Mouse (Mus musculus) limb, embryonic 11.5 days (tissue): ENCODE measurements around the gene Il1rapl2. TPM values are rescaled to one million over a fixed set of nuclear protein-coding genes. Genes with fewer than 3 reads are reported as not detected.
A peak's percentile ranks its signal among the peaks of the same experiment; 100 is the strongest.
"Not testable (repeated sequence)": the region's sequence is repeated elsewhere in the genome, so short reads cannot be mapped to it uniquely, and the experiment has no call there.

ENCODE experiments used
- ATAC-seq: fragments of 200-750 bp; cut with Nextera tagmentation; 2 replicates; pipeline ENCODE4 v1.8.0; 2017; ENCODE audit warnings: low read depth; ENCODE audit not compliant: insufficient number of reproducible peaks, low FRiP score, low TSS enrichment
- DNase-seq: peaks from one replicate; pipeline ENCODE4 v3.0.0-alpha.2; 2015; ENCODE audit warnings: low spot score
- H3K27ac ChIP-seq: fragments of 300-500 bp; sonication (generic); replicated peaks from 2 replicates; pipeline ENCODE4 v1.5.1; 2014; ENCODE audit warnings: low read depth, mild to moderate bottlenecking, low read length
- H3K27me3 ChIP-seq: fragments of 300-500 bp; sonication (generic); 2 replicates; pipeline ENCODE4 v1.6.1; 2014; ENCODE audit warnings: mild to moderate bottlenecking, low read length, mixed read lengths; ENCODE audit not compliant: control insufficient read depth, insufficient read depth
- H3K36me3 ChIP-seq: fragments of 300-500 bp; sonication (generic); 2 replicates; pipeline ENCODE4 v1.6.1; 2014; ENCODE audit warnings: mild to moderate bottlenecking, low read length, moderate library complexity, mixed read lengths; ENCODE audit not compliant: control insufficient read depth, insufficient read depth
- H3K4me1 ChIP-seq: fragments of 300-500 bp; sonication (generic); 2 replicates; pipeline ENCODE4 v1.6.1; 2014; ENCODE audit warnings: low read length, mixed read lengths; ENCODE audit not compliant: control insufficient read depth, insufficient read depth
- H3K4me2 ChIP-seq: fragments of 300-500 bp; sonication (generic); 2 replicates; pipeline ENCODE4 v1.6.1; 2014; ENCODE audit warnings: low read depth, mild to moderate bottlenecking, moderate library complexity; ENCODE audit not compliant: severe bottlenecking
- H3K4me3 ChIP-seq: fragments of 300-500 bp; sonication (generic); 2 replicates; pipeline ENCODE4 v1.5.1; 2014; ENCODE audit warnings: low read depth, low read length
- H3K9ac ChIP-seq: fragments of 300-500 bp; sonication (generic); 2 replicates; pipeline ENCODE4 v1.6.1; 2014; ENCODE audit warnings: mild to moderate bottlenecking, low read length
- H3K9me3 ChIP-seq: fragments of 300-500 bp; sonication (generic); 2 replicates; pipeline ENCODE4 v1.6.1; 2016; ENCODE audit warnings: low read length; ENCODE audit not compliant: control insufficient read depth
- WGBS: fragments of 180-500 bp; shearing (Covaris S2); extraction: QIAGEN DNeasy Blood & Tissue Kit; methylation state at CpG from one replicate; pipeline ENCODE4 v1.1.7; 2014; 5-methylcytosine and 5-hydroxymethylcytosine counted together
- polyA plus RNA-seq: library from polyadenylated mRNA; unstranded; fragments of >200 nt; fragmentation: Nextera tagmentation; extraction: Ambion mirVana; gene quantifications from 2 replicates; pipeline ENCODE4 v1.2.1, GENCODE M21; 2014

The Il1rapl2 gene
- polyA plus RNA-seq, 1 experiment from 2014 or later = not detected

DNA sequence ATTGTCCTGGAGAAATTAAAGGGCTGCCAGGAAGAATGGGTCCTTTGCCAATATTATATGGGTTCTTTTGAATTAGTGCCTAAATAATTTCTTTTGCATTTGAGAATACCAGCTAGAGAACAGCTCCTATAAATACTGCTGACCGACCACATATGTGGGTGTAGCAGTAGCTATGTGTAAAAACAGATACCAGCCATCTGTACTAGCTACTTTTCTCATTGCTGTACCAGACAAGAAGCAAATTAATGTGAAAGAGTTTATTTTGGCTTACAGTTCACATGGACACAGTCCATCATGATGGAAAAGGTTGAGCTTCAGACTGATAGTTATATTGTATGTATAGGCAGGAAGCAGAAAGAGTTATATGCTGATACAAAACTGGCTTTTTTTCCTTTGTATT is 377.3 kb downstream of the Il1rapl2 start:
- no peak overlapping the region for H3K4me3 ChIP-seq
- no peaks in the 10 kb centered on the region for H3K36me3 ChIP-seq
- no peak overlapping the region for H3K4me2 ChIP-seq
- no peaks in the 10 kb centered on the region for H3K27me3 ChIP-seq
- H3K4me1 ChIP-seq = no peaks in the 10 kb centered on the region
- WGBS = 77% methylated on average over 1 of the region's 1 CpGs
- H3K27ac ChIP-seq = no peak overlapping the region
- H3K9ac ChIP-seq = no peak overlapping the region
- no peak for ATAC-seq
- DNase-seq = no peak
- H3K9me3 ChIP-seq = no peaks in the 10 kb centered on the region

DNA sequence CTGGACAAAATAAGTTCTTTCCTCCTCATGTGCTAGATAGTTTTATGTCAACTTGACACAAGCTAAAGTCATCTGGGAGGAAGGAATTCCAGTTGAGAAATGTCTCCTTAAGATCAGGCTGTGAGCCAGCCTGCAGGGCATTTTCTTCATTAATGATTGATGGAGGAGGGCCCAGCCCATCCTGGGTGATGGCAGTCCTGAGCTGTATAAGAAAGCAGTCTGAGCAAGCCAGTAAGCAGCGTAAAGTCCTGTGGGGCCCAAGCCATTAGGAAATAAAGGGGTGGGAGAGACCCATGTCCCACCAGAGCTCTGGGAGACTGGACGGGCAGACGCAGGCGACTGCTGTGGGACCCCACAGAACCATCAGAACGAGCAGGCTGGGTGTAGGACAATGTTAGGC is 400.9 kb downstream of the Il1rapl2 start:
- 73% methylated on average over 5 of the region's 5 CpGs for WGBS
- Histone ChIP-seq H3K27me3 (no peaks in the 10 kb centered on the region), H3K4me2 (no peak overlapping the region), H3K4me3 (no peak overlapping the region), H3K4me1 (no peaks in the 10 kb centered on the region), H3K36me3 (no peaks in the 10 kb centered on the region), H3K27ac (no peak overlapping the region), H3K9ac (no peak overlapping the region), H3K9me3 (no peaks in the 10 kb centered on the region)
- DNase-seq (no peak), ATAC-seq (no peak)

DNA sequence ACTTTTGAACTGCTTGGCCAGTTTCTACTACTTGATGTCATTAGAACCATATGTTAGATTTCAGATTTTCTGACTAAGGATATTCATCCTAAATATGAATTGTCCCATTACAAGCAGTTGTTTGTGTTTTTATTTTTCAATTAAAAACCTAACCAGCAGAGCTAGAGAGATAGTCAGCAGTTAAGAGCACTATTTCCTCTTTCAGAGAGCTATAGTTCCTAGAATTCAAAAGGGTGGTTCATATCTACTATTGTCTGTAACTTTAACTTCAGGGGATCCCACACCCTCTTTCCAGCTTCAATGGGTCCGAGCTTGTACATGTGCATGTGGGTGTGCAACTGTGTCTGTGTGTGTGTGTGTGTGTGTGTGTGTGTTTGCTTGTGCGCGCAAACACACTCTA is 472.7 kb downstream of the Il1rapl2 start:
- no peaks in the 10 kb centered on the region for H3K9me3 ChIP-seq
- H3K27ac ChIP-seq = no peak overlapping the region
- 91% methylated on average over 3 of the region's 3 CpGs for WGBS
- H3K4me3 ChIP-seq = no peak overlapping the region
- no peaks in the 10 kb centered on the region for H3K27me3 ChIP-seq
- H3K4me1 ChIP-seq = no peaks in the 10 kb centered on the region
- ATAC-seq (no peak), DNase-seq (no peak)
- no peak overlapping the region for H3K9ac ChIP-seq
- H3K36me3 ChIP-seq = no peaks in the 10 kb centered on the region
- no peak overlapping the region for H3K4me2 ChIP-seq

DNA sequence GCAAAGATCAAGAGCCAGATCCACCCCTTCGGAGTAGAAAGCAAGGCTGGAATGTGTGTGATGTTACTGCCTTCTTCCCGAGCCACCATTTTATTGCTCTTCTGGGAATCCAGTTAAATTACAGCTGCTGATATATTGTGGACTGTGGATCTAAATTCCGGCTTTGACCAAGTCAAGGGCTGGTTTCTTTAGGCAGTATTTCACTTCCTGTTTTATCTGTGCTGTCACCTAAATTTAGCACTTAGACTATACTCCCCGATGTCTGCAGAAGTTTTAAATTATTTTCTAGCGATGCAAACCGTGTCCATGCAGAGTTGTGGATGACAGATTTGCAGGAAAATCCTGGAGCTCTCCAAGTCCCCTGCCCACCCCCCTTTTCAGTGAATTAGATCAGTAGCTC is 533.5 kb downstream of the Il1rapl2 start:
- no peak overlapping the region for H3K9ac ChIP-seq
- H3K27me3 ChIP-seq = no peaks in the 10 kb centered on the region
- no peaks in the 10 kb centered on the region for H3K9me3 ChIP-seq
- H3K4me1 ChIP-seq = no peaks in the 10 kb centered on the region
- no peak overlapping the region for H3K4me2 ChIP-seq
- 38% methylated on average over 6 of the region's 6 CpGs for WGBS
- DNase-seq (peak; percentile 19), ATAC-seq (no peak)
- H3K27ac ChIP-seq = no peak overlapping the region
- no peak overlapping the region for H3K4me3 ChIP-seq
- H3K36me3 ChIP-seq = no peaks in the 10 kb centered on the region

DNA sequence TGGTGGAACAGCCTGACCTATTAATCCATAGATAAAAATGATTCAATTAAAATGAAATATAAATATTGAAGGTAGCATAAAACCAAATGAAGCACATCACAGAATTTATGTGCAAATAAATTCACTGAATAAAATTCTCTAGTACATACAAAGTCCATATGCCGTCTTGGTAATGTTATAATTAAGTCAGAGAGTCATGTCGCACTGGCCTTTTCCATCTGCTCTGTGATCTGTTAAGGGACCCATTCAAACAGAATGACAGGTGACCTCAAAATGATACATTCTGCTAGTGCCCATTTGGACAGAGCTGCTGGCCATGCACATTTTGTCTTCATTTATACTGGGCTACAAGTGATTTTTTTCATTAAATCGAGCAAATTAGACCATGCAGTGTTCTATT is 534.3 kb downstream of the Il1rapl2 start:
- WGBS = 46% methylated on average over 3 of the region's 3 CpGs
- Histone ChIP-seq H3K4me2 (no peak overlapping the region), H3K9ac (no peak overlapping the region), H3K36me3 (no peaks in the 10 kb centered on the region), H3K9me3 (no peaks in the 10 kb centered on the region), H3K4me3 (no peak overlapping the region), H3K27ac (no peak overlapping the region), H3K27me3 (no peaks in the 10 kb centered on the region), H3K4me1 (no peaks in the 10 kb centered on the region)
- ATAC-seq (no peak), DNase-seq (no peak)

DNA sequence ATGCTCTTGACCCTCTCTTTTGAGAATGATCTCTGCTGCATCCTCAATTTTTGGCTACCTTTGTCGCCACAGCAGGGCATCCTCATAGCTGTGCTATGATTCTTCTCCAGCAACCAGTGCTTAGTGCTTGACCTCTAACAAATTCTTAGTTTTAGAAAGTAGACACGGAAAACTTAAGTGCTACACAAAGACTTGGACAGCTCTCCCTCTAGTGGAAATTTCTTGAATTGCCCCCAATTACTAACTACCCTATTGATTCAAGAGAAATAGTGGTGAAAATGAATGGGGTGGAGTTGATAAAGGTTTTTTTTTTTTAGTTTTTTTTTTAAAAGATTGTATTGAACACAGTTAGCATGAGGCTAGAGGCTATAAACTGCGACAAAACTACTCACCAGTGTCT is 599.7 kb downstream of the Il1rapl2 start:
- no peak overlapping the region for H3K4me2 ChIP-seq
- peak; percentile 19 for DNase-seq

DNA sequence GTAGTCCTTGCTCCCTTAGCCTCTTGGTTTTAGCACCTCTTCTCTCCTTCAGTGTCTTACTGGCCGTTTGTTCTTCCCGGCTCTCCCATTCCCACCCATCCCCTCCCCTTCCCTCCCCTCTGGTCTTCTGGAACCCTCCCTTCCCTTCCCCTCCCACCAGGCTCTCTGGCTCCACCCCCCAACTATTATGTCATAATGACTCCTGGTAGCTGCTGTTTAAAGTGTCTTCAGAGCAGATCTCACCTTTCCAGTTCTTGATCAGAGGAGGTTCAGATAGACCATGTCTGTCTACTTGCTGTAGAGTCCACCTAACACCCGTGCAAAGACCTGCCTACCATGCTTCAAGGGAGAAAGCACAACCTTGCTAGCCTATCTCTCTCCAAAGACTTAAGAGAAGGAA is 639.1 kb downstream of the Il1rapl2 start, which contains the start of gene Tex13a:
Tex13a (minus strand) TSS at position 101 of the 400 bp plus-strand sequence.
- H3K4me1 ChIP-seq = no peaks in the 10 kb centered on the region
- no peak within 1 kb of the TSS for H3K9ac ChIP-seq
- no peak within 1 kb of the TSS for H3K27ac ChIP-seq
- WGBS = 86% methylated on average over 3 of the region's 3 CpGs
- no peak within 1 kb of the TSS for H3K4me3 ChIP-seq
- DNase-seq = no peak
- no peak for ATAC-seq
- no peaks in the 10 kb centered on the region for H3K27me3 ChIP-seq
- H3K36me3 ChIP-seq = no peaks in the 10 kb centered on the region
- H3K9me3 ChIP-seq = no peaks in the 10 kb centered on the region
- H3K4me2 ChIP-seq = no peak within 1 kb of the TSS

More for the DNA sequence above, 599.7 kb downstream of the Il1rapl2 start:
- H3K36me3 ChIP-seq = no peaks in the 10 kb centered on the region
- 19% methylated on average over 3 of the region's 3 CpGs for WGBS
- no peak overlapping the region for H3K4me3 ChIP-seq
- H3K27me3 ChIP-seq = no peaks in the 10 kb centered on the region
- H3K9me3 ChIP-seq = no peaks in the 10 kb centered on the region
- H3K27ac ChIP-seq = no peak overlapping the region
- H3K4me1 ChIP-seq = no peaks in the 10 kb centered on the region
- H3K9ac ChIP-seq = no peak overlapping the region
- ATAC-seq = no peak

DNA sequence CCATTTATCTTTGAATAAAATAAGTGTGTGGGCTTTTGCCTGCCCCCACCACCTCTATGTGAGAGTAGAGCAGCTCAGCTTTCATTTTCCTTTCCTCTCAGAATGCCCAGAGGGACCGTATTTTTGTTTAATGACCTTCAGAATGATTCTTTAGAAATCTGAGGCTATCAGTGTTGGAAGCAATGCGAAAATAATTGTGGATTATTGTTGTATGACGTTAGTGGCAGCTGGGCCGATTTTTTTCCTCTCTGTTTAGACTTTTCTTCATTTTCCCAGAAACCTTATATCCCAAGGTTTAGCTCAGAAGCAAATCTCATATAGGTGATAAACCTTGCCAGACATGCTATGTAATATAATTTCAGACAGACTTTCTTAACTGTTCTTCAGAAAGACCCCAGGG is 664.2 kb downstream of the Il1rapl2 start:
- no peaks in the 10 kb centered on the region for H3K9me3 ChIP-seq
- no peak overlapping the region for H3K4me2 ChIP-seq
- no peak for DNase-seq
- H3K4me3 ChIP-seq = no peak overlapping the region
- no peaks in the 10 kb centered on the region for H3K27me3 ChIP-seq
- H3K9ac ChIP-seq = no peak overlapping the region
- no peaks in the 10 kb centered on the region for H3K4me1 ChIP-seq
- WGBS = 70% methylated on average over 4 of the region's 4 CpGs
- no peaks in the 10 kb centered on the region for H3K36me3 ChIP-seq
- no peak overlapping the region for H3K27ac ChIP-seq
- ATAC-seq = no peak

DNA sequence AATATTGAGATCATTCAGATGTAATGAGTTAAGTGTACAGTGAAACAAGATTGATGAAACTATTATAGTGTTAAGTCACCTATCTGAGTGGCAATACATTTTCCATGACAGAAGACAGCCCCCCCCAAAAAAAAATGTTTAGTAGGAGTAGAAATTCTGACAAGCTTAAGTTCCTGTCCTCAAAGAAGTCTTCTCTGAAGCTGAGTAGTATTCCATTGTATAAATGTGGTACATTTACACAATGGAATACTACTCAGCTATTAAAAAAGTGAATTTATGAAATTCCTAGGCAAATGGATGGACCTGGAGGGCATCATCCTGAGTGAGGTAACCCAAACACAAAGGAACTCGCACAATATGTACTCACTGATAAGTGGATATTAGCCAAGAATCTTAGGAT is 778.3 kb downstream of the Il1rapl2 start:
- H3K9me3 ChIP-seq, ATAC-seq, H3K36me3 ChIP-seq, H3K4me2 ChIP-seq, H3K27ac ChIP-seq, H3K9ac ChIP-seq, H3K4me3 ChIP-seq, H3K4me1 ChIP-seq, DNase-seq, H3K27me3 ChIP-seq: not testable (repeated sequence)
- 89% methylated on average over 1 of the region's 1 CpGs for WGBS
